Mouse (Mus musculus): Measurements from ENCODE around the gene Slc35d1.

The Slc35d1 gene

DNA sequence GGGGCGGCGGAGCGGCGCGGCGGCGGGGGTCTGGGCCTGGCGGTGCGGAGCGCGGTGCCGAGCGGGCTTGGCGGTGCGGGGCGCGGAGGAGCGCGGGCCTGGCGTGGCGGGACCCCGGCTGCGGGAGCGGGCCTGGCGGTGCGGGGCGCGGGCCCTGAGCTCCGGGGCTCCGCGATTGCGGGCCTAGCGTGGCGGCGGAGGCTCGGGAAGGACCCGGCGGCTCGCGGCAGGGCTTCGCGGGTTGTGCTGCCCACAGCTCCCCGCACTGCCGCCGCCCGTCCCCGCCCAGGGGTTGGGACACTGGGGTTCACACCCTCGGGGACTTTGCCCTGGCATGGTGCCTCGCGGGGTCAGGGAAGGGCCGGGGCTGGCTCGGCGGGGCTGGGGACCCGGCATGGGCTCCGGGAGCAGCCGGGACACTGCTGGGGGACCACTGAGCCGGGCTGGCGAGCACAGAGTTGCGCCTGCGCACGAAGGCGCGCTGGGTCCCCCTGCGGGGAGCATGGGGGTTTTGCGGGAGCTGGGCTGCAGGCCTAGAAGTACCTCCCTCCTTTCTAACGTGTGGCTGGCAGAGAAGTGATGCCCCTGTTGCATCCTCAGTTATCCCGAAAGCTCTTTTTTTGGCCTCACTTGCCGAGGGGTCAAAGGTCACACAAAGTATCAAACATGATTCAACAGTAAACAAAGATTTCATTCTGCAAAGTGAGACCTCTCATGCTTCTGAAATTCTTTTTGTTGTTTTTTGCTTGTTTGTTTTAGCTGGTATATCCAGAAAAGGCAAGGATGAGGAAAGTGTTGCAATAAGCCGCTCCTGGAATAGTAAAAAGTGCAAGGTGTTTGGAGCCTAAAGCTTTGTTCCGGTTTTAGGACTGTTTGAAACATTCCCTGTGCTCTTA lies at the start of gene Slc35d1:
Gene Slc35d1, minus strand, starts transcription at position 240 of the 896 bp plus-strand sequence.
- peak; percentile 88 for DNase-seq (ENCODE audit: low read depth, low spot score)

DNA sequence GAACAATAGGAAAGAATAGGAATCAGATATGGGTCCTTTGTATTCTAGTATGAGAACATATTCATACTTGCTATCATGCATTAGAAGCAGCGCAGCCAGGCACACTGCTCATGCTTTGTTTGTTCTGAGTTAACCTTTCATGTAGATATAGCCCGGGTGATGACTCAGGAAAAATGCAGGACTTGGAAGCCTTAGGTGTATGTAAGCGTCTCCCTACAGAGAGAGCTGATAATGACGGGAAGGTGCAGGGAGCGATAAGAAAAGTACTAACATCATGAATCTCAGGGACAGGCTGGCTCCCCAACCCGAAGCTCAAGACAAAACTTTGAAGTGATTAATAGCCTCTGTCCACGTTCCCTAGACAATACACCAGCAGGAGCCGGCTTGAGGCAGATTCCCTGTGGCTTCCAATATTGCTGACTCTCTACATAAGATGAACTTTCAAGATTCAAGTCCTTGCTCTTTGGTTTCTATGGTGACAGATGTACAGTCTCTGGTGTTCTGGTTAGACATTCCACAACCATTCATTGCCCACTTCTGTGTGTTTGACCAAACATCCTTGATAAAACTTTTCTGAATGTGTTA lies 48.9 kb upstream of the Slc35d1 start:
- no peak for DNase-seq (ENCODE audit: low read depth, low spot score)

DNA sequence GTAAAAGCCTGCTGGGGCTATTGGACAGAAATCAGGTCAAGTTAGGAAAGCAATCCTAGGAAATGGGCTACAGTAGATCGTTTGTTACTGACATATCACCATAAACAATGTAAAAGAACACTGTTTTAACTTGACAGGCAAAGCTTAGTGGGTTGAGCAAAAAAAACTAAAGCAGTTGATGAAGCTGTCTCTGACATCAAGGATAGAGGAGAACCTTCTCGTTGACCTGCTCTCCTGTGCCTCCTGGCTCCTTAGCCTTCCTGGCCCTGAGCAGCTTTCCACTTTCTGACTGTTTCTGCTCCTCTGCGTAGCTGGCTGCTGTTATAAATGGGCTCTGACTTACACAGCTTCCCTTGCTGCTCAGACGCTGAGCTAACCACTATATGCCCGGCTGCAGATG lies 48.4 kb upstream of the Slc35d1 start:
- no peak for DNase-seq (ENCODE audit: low read depth, low spot score)

DNA sequence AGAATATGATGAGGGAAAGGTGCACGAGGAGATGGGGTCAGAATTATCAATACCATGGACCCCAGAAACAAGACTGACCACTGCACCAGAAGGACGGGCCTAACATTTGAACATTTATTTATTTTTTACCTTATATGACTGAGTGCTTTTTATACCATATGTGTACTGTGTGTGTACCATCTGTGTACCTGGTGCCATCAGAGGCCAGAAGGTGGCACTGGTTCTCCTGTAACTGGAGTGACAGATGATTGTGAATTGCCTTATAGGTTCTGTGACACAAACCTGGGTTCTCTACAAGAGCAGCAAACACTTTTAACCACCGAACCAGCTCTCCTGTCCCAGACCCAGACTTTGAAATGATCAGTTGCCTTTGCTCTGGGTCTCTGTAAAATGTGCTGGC lies 43.9 kb upstream of the Slc35d1 start:
- no peak for DNase-seq (ENCODE audit: low read depth, low spot score)

DNA sequence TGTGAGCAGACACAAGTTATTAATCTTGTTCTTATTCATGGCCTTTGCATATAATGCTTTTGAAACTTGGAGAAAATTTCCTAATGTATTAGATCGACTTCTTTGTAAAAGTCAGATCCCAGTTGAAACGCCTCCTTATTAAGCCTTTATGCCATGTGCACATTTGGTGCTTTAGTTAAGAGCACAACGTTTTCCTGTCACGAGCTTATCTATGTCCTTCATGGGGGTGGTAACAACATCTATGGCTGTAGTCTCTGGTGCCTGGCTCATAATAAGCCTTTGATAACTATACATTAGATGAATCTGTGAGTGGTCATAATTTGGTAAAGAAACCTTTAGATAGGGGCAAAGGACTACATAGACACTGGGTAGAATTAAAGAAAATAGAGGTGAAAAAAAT lies 38.9 kb upstream of the Slc35d1 start:
- DNase-seq (ENCODE audit: low read depth, low spot score) = no peak

DNA sequence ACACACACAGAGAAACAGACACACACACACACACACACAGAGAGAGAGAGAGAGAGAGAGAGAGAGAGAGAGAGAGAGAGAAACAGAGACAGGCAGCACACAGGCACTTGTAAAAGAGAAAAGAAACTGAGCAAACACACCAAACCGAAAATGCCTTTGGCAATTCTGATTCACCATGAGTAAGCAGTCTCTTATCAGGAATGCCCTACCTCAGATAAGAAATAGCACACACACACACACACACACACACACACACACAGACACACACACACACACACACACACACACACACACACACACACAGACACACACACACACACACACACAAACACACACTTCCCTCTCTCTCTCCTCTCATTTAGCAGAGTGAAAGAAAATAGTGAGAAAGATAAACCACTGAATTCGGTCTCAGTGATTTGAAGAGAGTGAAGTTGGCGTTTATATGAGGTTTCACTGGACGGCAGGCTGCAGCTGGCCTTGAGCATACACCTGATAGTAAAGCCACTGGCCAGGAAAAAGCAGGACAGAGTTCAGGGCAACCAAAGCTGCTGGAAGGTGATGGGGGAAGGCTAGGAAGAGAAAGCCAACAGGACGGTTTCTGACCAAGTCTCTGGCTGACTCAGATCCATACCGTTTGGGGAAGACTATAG lies 34.6 kb upstream of the Slc35d1 start:
- DNase-seq (ENCODE audit: low read depth, low spot score) = no peak

DNA sequence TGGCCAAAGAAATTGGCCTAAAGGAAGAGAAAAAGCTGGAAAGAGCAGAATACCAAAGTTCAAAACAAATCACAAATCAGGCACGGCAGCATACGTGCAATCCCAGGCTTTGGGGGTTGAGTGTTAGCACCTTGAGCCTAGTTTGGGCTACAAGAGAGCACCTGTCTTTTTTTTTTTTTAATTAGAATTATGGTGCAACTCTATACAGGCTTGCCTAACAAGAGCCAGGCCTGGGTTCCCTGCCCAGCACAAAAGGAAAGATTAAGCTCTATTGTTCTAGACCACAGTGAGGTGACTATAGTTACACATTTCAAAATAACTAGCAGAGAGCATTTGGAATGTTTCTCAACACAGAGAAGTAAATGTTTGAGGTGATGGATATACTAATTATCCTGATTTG lies 32.8 kb upstream of the Slc35d1 start:
- DNase-seq (ENCODE audit: low read depth, low spot score) = no peak

DNA sequence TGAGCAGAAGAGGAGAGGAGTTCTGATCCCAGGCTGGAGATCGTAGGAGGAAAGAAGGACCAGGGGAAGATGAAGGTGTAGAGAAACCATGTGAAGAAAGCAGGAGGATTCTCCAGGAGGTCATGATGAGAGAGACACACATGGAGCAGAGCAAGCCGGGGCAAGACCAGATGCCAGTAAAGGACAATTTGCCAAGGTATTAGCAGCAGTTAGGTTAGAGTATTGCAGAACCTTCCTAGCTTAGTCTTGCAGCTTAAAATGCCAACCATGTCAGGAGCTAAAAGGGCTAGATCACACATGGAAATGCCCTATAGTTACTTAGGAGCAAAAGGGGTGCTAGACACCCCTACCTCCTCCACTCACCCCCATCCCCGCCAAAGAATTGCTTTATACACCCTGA lies 32.3 kb upstream of the Slc35d1 start:
- DNase-seq (ENCODE audit: low read depth, low spot score) = no peak

DNA sequence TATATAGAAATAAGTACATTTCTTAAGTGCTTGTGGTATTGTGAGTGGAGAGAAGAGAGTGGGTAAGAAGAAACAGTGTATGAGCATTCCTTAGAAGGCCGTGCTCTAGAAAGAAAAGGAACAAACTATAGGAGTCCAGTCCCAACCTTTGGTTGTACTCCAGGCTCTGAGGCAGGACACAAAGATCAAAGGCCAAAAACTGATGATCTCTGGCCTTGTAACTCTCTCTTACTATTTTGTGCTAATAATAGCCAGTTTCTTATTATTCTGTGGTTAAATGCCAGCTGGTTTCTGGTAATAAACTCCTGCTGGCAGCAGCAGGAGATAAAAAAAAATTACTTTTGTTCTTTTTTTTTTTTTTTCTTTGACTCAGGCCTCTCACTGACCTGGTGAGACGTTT lies 17.2 kb upstream of the Slc35d1 start:
- DNase-seq (ENCODE audit: low read depth, low spot score) = no peak

DNA sequence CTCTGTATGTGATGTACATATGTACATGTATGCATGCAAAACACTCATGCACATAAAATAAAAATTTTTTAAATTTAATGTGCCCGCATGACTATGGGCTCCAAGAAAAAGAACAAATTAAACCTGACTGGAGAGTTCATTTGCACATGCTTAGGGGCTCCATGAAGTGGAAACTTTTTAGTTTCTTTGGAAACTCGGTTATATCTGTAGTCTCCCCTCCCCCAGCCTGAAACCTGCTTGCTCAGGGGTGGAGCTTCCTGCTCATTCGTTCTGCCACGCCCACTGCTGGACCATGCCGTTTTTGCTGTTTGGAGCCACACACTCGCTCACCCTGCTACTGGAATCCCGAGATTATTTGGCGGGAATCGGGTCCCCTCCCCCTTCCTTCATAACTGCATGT lies 7.9 kb upstream of the Slc35d1 start:
- no peak for DNase-seq (ENCODE audit: low read depth, low spot score)

DNA sequence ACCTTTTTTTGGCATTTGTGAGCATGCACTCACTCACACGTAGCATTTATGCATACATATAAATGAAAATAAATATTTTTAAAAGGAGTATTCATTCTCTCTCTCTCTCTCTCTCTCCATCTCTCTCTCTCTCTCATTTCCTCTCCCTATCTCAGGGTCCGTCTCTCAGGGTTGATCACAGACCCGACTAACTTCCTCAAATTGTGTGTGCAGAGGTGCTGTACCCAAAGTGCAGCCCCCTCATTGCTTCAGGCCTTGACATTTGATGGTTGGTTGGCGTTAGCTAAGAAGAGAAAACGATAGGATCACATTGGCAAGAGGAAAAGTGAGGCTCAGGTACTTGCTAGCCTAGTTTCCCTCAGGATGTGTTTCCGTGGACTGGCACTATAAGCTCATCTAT lies 6.8 kb upstream of the Slc35d1 start:
- no peak for DNase-seq (ENCODE audit: low read depth, low spot score)

DNA sequence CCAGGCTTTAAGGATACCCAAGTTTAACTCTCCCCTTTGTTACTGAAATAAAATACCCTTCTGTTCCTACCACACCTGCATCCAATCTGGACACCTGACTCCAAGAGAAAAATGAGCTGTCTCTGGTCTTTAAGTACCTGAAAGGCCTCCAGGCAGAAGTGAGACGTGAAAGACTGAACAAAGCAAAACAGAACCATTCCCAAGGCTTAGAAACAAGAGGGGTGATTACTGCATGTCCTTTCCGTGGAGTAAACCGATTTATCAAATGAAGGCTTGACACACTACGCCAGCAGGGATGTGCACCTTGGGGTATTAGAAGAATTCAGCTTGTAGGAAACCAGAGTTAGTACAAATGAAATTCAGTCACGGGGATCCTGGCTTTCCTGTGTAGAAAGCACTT lies 4.0 kb upstream of the Slc35d1 start:
- peak; percentile 70 for DNase-seq (ENCODE audit: low read depth, low spot score)

DNA sequence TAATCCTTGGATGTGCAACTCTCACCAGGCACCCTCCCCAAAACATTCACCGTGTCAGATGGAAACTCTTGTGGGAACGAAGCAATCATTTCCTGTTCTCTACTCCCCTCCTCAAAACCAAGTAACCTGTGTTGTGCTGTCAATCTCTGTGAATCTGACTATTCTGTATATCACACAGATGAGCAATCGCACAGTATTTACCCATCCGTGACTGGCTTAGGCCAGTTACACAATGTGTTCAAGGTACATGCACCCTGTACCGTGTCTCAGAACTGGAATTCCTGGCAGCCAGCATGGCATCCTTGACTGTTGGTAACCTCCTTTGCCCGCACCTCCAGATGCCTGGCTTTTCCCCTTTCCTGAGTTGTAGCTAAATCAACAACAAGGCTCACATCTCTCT lies 1.1 kb upstream of the Slc35d1 start:
- DNase-seq (ENCODE audit: low read depth, low spot score) = no peak

DNA sequence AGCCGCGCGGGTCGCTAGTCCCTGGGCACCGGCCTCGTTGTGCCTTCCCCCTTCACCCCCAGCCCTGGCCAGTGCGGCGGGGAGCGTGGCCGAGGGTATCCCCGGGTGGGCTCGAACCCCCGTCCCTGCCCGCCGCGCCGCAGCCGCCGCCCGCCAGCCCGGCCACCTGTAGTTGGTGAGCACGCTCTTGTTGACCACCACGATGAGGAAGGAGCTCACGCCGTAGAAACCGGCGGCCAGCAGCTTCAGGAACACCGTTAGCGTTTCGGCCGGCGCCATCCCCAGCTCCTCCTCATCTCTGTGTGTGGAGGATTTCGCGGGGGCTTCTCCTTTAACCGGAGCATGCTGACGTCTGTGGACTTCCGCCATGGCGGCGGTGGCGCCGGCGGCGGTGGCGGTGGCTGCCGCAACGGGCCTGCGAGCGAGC lies 453 bp downstream of the Slc35d1 start:
- peak; percentile 37 for DNase-seq (ENCODE audit: low read depth, low spot score)

DNA sequence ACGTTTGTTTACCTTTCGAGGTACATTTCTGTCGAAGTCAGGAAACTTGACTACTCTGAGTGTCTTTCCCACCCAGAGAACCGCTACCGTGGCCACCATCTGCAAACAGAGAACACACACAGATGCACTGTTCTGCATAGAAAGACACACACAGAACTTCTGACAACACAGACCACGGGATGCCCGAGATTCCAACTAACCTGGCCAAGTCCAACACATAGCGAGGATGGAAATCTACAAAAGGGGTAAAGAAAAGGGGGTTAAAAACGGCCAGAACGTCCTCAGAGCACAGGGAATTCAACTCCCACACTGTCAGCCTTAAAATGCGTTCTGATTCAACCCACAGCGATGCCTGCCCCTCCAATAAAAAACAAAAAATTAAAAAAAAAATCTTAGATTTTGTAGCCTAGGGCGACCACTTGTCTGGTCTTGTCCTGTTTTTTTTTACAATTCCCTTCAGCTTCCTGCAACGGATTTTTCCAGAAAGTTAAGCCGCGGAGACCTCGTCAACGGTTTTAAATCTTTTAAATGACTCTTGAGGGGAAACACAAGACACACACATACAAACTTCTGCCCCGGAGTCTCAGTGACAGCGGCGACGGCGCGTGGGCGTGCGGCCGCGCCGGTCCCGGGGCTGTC lies 986 bp downstream of the Slc35d1 start:
- DNase-seq (ENCODE audit: low read depth, low spot score) = no peak

DNA sequence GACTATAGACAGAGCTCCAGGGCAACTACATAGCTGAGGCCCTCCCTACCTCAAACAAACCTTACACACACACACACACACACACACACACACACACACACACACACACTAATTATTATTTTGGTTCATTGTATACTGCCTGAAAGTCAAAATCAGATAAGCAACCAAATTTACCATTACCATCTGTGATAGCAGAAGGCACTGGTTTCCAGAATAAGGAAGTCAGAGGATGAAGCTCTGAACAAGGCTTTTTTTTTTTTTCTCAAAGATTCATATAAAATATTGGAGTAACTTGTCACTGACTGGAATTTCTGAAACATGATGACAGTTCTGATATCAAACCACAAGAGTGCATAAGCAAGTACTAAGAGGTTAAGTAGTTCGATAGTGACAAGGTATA lies 6.4 kb downstream of the Slc35d1 start:
- no peak for DNase-seq (ENCODE audit: low read depth, low spot score)

DNA sequence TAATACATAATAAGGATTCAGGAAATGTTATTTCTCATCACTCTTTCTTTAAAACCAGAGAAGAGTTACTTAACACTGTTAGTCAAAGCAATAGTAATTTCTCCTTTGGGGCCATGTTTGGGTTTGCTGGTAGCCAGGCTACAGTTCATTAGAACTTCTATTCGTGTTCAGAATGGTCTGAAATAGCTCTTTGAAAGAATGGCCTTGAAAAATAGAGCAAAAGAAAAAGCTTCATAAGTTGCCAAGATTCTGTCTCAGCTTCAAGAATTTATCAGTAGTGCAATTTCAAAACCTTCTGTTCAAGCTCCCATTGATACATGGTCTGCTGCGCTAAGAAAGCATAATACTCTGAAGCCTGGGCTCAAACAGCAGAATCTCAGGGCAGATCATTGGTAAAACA lies 11.3 kb downstream of the Slc35d1 start:
- no peak for DNase-seq (ENCODE audit: low read depth, low spot score)

DNA sequence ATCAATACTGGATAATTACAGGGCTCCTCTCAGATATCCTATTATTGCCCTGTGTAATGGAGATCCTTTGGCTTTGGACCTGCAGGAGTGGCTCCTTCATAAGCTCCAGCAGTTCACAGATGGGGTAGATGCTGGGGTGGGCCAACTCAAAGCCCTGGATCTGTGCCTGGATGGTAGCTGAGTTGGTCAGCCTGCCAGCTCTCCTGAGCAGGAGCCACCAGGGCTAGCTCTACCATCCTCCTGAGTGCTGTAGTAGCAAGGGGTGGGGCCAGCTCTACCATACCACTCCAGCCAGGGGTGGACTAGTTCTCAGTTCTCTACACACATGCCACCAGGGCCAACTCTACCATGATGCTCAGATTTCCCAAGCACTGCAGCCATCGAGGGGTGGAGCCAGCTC lies 14.9 kb downstream of the Slc35d1 start:
- DNase-seq (ENCODE audit: low read depth, low spot score) = no peak

DNA sequence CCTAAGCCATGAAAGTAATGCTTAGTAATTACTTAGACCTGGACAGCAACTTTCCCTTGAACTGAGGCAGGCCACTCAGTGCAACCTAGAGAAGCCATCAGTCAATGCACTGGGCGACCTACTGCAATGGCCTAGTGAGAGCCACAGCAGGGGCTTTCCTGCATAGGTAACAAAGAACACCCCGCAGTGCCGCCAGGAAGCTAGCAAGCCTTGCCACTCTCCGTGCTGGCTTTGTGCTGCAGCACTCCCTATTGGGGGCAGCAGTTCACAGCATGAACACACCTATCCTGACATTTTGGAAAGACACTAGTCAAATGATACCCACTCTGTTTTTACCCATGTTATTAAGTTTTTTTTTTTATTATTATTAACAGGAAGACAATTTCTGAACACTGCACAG lies 15.9 kb downstream of the Slc35d1 start:
- no peak for DNase-seq (ENCODE audit: low read depth, low spot score)

DNA sequence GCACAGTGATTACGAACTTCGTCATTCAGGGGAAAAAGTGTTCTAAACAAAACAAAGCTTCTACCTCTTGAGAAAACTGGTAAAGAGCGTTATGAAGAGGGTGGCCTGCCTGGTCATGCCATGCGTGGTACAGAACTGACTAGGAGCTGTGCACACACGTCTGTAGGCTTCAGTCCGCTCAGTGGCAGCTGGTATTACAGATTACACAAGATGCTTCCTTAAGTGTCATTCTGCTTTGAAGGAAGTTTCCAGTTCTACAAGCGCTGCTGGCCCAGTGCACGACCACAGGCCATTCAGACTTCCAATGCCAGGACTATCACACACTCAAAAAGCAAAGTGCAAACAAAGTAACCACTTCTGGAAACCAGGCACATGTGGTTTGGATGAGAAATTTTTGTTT lies 17.6 kb downstream of the Slc35d1 start:
- no peak for DNase-seq (ENCODE audit: low read depth, low spot score)

DNA sequence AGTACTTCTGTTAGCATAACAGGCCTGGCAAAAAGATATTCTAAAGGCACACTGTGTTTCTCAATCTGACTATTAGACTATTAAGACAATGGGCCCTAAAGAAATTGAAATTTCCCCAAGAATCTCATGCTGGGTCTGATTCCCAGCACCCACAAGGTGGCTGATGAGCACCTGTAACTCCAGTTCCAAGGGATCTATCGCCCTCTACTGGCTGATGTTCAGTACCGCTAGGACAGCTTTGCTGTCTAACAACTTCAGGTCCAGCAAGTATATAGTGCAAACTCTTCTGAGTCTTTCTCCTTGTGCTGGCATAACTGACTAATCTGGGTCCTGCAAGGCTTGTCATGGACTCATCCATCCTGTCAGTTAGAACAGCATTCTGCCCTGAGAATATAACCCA lies 22.5 kb downstream of the Slc35d1 start:
- DNase-seq (ENCODE audit: low read depth, low spot score) = no peak
